Mouse (Mus musculus) embryonic facial prominence, embryonic 15.5 days (tissue): ENCODE data around the gene Ggact. TPM values are rescaled to one million over a fixed set of nuclear protein-coding genes. Genes with fewer than 3 reads are reported as not detected.

Experiments
- ATAC-seq: fragments of 200-750 bp; cut with Nextera tagmentation; 2 replicates; pipeline ENCODE4 v1.8.0; 2017; ENCODE audit warnings: low read depth, moderate TSS enrichment; ENCODE audit not compliant: insufficient number of reproducible peaks, low FRiP score, low TSS enrichment
- H3K27ac ChIP-seq: fragments of 300-500 bp; sonication (generic); replicated peaks from 2 replicates; pipeline ENCODE4 v1.5.1; 2015; ENCODE audit warnings: mild to moderate bottlenecking, inconsistent platforms
- H3K27me3 ChIP-seq: fragments of 300-500 bp; sonication (generic); 2 replicates; pipeline ENCODE4 v1.6.1; 2015; ENCODE audit warnings: inconsistent platforms
- H3K36me3 ChIP-seq: fragments of 300-500 bp; sonication (generic); 2 replicates; pipeline ENCODE4 v1.6.1; 2015; ENCODE audit warnings: mild to moderate bottlenecking, inconsistent platforms
- H3K4me1 ChIP-seq: fragments of 300-500 bp; sonication (generic); 2 replicates; pipeline ENCODE4 v1.6.1; 2015; ENCODE audit warnings: inconsistent platforms
- H3K4me2 ChIP-seq: fragments of 300-500 bp; sonication (generic); replicated peaks from 2 replicates; pipeline ENCODE4 v1.6.1; 2015; ENCODE audit warnings: mild to moderate bottlenecking, inconsistent platforms
- H3K4me3 ChIP-seq: fragments of 300-500 bp; sonication (generic); replicated peaks from 2 replicates; pipeline ENCODE4 v1.5.1; 2015; ENCODE audit warnings: mild to moderate bottlenecking, inconsistent platforms
- H3K9ac ChIP-seq: fragments of 300-500 bp; sonication (generic); 2 replicates; pipeline ENCODE4 v1.6.1; 2015; ENCODE audit warnings: inconsistent platforms
- H3K9me3 ChIP-seq: fragments of 300-500 bp; sonication (generic); replicated peaks from 2 replicates; pipeline ENCODE4 v1.6.1; 2016; ENCODE audit warnings: inconsistent platforms
- WGBS: fragments of 180-500 bp; shearing (Covaris S2); methylation state at CpG from one replicate; pipeline ENCODE4 v1.1.7; 2015; 5-methylcytosine and 5-hydroxymethylcytosine counted together
- polyA plus RNA-seq: library from polyadenylated mRNA; unstranded; fragments of >200 nt; fragmentation: Nextera tagmentation; extraction: Ambion mirVana; gene quantifications from 2 replicates; pipeline ENCODE4 v1.2.1, GENCODE M21; 2015

The Ggact gene
- polyA plus RNA-seq, 1 experiment from 2014 or later: 12.5 TPM

DNA sequence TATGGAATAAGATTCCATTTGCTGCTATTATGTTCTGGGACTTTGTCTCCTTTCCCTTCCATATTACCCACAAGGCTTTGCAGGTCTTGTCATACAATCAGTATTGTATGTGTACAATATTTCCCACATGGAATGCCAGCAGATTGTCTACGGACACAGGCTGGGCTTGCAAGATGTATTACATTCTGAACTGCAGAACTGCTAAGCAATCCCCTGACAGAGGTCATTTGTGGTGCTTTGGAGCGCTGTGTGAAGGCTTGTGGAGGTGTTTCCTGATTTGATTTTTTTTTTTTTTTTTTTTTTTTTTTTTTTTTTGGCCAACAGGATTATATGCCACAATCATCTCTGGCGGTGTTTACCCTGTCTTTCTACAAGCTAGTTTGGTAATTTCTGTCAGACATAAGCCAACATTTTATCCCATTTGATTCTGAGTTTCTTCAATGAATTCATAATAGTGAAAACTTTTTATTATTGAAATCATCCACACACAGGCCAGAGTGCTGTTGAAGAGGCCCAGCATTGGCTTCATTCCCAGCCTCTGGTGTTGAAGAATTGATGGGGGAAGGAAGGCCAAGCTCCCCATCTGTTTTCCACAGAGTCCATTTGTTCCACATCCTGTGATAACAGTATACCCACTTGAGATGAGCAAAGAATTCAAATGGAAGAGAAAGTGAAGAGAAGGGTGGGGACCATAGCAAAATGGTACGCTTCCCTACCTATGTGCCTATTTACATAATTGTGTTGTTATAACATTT, 45.8 kb downstream of the Ggact start:
- no peaks in the 10 kb centered on the region for H3K9me3 ChIP-seq
- no peaks in the 10 kb centered on the region for H3K36me3 ChIP-seq
- WGBS: 67% methylated on average over 4 of the region's 4 CpGs
- H3K4me3 ChIP-seq: no peak overlapping the region
- H3K4me2 ChIP-seq: no peak overlapping the region
- no peaks in the 10 kb centered on the region for H3K27me3 ChIP-seq
- no peak overlapping the region for H3K27ac ChIP-seq
- 0 out of 2 replicates have a peak, but pooled peaks cover 3% of the 10 kb centered on the region for H3K4me1 ChIP-seq
- H3K9ac ChIP-seq: no peak overlapping the region
- ATAC-seq: no peak; the same call in 1 of the 2 replicates

- Histone ChIP-seq H3K4me2 (no peak overlapping the region), H3K4me1 (no peaks in the 10 kb centered on the region), H3K27me3 (no peaks in the 10 kb centered on the region), H3K9ac (no peak overlapping the region), H3K9me3 (no peaks in the 10 kb centered on the region), H3K4me3 (no peak overlapping the region), H3K36me3 (no peaks in the 10 kb centered on the region), H3K27ac (no peak overlapping the region)
- ATAC-seq: no peak
- 89% methylated on average over 4 of the region's 4 CpGs for WGBS
Measured at GRCm38 (mm10) chr14:122865462-122866129, 48.0 kb downstream of the Ggact start.

DNA sequence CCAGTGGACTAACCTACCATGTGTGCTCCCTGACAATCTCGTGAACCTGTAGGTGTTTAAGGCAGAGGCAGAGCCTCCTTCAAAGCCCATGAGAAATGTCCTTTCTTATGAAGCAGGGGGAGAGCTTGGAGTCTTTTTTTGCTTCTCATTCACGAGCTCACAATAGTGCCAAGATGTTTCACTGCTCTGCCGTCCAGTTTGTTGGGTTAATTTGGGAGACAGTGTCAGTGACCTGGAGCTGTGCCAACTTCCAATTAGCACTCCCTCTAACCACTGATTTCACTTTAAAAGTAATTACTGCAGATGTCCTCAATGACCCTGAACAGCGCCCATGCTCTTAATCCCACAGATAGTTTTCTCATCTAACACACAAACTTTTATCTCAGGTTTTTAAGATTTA, 50.9 kb downstream of the Ggact start:
- no peak overlapping the region for H3K4me3 ChIP-seq
- H3K27ac ChIP-seq: no peak overlapping the region
- no peak for ATAC-seq
- no peaks in the 10 kb centered on the region for H3K27me3 ChIP-seq
- H3K36me3 ChIP-seq: no peaks in the 10 kb centered on the region
- no peaks in the 10 kb centered on the region for H3K9me3 ChIP-seq
- no peak overlapping the region for H3K4me2 ChIP-seq
- H3K9ac ChIP-seq: no peak overlapping the region
- 54% methylated on average over 4 of the region's 4 CpGs for WGBS
- no peaks in the 10 kb centered on the region for H3K4me1 ChIP-seq

DNA sequence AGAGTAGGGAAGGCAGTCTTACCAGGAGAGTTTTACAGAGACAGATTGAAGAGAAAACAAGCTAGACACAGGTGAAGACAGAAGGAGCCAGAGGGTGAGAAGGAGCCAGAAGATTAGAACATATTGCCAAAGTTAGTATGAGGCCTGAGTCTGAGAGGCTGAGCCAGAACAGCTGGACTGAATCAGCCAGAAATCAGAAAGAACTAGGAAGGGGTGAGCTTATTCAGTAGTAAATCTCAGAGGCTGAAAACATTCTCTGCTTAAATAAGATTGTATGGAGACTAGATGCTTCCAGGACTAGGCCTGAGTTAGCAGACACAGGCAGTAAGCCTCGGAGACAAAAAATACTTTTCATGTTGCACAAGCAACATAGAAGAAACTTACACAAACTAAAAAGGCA, 53.8 kb downstream of the Ggact start:
- 52% methylated on average over 1 of the region's 1 CpGs for WGBS
- no peak overlapping the region for H3K4me2 ChIP-seq

DNA sequence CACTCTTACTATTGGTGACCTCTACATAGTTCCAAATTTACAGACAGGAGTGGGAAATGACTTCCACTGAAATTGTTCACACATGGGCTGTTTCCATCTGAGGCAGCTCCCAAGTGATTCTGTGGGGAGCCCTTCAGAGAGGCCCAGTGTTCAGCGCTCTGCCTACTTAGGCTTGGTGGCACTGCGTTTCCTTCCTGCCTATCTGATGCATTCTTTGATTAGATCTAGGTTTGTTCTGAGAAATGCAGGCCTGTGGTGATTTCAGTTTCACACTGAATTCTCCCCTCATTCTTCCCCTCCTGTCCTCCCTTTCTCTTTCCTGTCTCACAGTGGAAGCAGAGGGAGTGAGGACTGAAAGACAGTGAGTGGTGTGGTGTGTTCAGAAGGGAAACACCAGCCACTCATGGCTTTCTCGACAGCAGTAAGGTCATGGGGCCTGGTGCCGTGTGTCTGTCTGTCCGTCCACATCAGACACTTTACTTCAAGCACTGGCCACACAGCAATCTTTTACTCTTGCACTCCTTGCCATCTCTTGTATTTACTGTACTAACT, 61.0 kb downstream of the Ggact start:
- Histone ChIP-seq H3K4me3 (no peak overlapping the region), H3K27ac (no peak overlapping the region), H3K9me3 (no peaks in the 10 kb centered on the region), H3K4me1 (no peaks in the 10 kb centered on the region), H3K36me3 (no peaks in the 10 kb centered on the region), H3K4me2 (no peak overlapping the region), H3K9ac (no peak overlapping the region), H3K27me3 (no peaks in the 10 kb centered on the region)
- ATAC-seq: no peak
- 79% methylated on average over 5 of the region's 5 CpGs for WGBS

More for the DNA sequence above, 53.8 kb downstream of the Ggact start:
- Histone ChIP-seq H3K27me3 (no peaks in the 10 kb centered on the region), H3K27ac (no peak overlapping the region), H3K9ac (no peak overlapping the region), H3K9me3 (no peaks in the 10 kb centered on the region), H3K36me3 (no peaks in the 10 kb centered on the region), H3K4me1 (no peaks in the 10 kb centered on the region), H3K4me3 (no peak overlapping the region)
- no peak for ATAC-seq

DNA sequence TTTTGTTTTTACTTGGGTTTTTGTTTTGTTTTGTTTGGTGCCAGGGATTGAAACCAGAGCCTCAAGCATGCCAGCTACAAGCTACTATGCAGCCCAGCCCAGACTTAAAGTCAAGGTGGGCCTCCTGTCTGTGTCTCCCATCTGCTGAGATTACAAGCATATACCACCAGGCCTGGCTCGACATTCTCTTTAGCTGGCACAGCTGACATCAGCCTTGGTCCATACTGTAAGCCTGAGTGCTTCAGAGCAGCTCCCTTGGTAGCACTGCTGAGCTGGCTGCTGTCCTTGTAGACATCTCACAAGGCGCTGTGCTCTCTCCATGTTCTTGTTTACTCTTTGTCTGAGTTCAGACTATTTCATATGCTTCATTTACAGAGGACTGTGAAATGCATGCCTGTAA, 76.5 kb downstream of the Ggact start:
- 53% methylated on average over 2 of the region's 2 CpGs for WGBS
- 0 out of 2 replicates have a peak, but pooled peaks have one; percentile 24 for ATAC-seq
- no peak overlapping the region for H3K4me3 ChIP-seq
- H3K9ac ChIP-seq: no peak overlapping the region
- H3K27ac ChIP-seq: no peak overlapping the region
- no peaks in the 10 kb centered on the region for H3K4me1 ChIP-seq
- no peak overlapping the region for H3K4me2 ChIP-seq
- no peaks in the 10 kb centered on the region for H3K27me3 ChIP-seq
- no peaks in the 10 kb centered on the region for H3K9me3 ChIP-seq
- no peaks in the 10 kb centered on the region for H3K36me3 ChIP-seq

- 22% methylated on average over 4 of the region's 4 CpGs for WGBS
- Histone ChIP-seq H3K4me1 (no peaks in the 10 kb centered on the region), H3K9me3 (no peaks in the 10 kb centered on the region), H3K4me3 (no peak overlapping the region), H3K9ac (no peak overlapping the region), H3K4me2 (no peak overlapping the region), H3K27me3 (no peaks in the 10 kb centered on the region), H3K27ac (no peak overlapping the region), H3K36me3 (no peaks in the 10 kb centered on the region)
- ATAC-seq: no peak
Measured at GRCm38 (mm10) chr14:122836221-122836620, 77.3 kb downstream of the Ggact start.

DNA sequence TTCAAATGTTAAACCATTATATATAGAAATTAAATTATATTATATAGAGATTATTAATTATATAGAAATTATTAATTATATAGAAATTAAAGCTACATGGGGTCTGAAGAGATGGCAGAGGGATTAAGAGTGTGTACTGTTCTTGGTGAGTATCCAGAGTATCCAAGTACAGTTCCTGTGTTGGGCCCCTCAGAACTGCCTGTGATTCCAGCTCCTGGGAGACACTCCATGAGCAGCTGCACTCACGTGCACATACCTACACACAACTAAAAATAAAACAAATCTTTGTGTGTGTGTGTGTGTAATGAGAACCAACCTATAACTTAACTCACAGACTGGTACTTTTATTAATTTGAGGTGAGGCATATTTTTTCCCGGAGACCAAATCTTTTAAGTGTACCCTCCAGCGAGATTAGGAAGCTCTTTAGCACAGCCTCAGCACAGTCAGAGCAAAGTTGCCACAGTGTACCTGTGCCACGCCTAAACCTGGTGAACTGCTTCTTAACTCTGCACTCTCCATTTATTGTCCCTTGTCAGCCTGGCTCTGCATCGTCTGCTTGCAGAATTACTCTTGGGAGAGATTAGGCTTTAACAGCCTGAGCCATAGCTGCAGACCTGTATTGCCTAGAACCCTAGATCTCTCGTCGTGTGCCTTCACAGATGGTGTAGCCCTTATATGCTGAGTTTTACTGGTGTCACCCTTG, 77.9 kb downstream of the Ggact start:
- no peak for ATAC-seq
- WGBS: 44% methylated on average over 7 of the region's 7 CpGs
- H3K27me3 ChIP-seq: no peaks in the 10 kb centered on the region

DNA sequence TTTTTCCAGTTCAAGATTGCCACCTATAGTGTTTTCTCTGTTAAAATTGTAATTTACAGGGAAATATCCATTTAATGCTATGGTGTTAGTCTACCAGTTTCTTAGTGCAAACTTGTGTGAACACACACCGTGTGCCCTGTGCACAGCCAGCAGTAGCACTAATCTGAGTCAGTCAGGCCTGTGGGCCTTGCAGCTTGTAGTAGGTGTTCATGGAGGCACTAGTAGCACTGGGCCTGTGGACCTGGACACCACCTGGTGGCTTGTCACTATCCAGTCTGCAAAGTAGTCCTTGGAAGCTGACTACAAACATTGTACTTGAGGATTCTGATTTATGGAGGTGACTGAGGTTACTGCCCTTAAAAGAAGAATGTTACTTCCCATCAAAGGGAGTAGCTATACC, 78.8 kb downstream of the Ggact start:
- no peaks in the 10 kb centered on the region for H3K27me3 ChIP-seq
- WGBS: 88% methylated on average over 1 of the region's 1 CpGs

More for the DNA sequence above, 77.9 kb downstream of the Ggact start:
- Histone ChIP-seq H3K4me1 (no peaks in the 10 kb centered on the region), H3K36me3 (no peaks in the 10 kb centered on the region), H3K4me2 (no peak overlapping the region), H3K9ac (no peak overlapping the region), H3K4me3 (no peak overlapping the region), H3K9me3 (no peaks in the 10 kb centered on the region), H3K27ac (no peak overlapping the region)

GRCm38 (mm10) chr14:122833666-122834065, 79.9 kb downstream of the Ggact start:
- no peaks in the 10 kb centered on the region for H3K4me1 ChIP-seq
- WGBS: 86% methylated on average over 3 of the region's 3 CpGs
- H3K36me3 ChIP-seq: no peaks in the 10 kb centered on the region
- no peak overlapping the region for H3K9ac ChIP-seq
- no peaks in the 10 kb centered on the region for H3K9me3 ChIP-seq
- no peak overlapping the region for H3K4me3 ChIP-seq
- ATAC-seq: no peak
- no peak overlapping the region for H3K4me2 ChIP-seq
- H3K27ac ChIP-seq: no peak overlapping the region
- H3K27me3 ChIP-seq: no peaks in the 10 kb centered on the region

More for the DNA sequence above, 78.8 kb downstream of the Ggact start:
- Histone ChIP-seq H3K4me3 (no peak overlapping the region), H3K9ac (no peak overlapping the region), H3K4me1 (no peaks in the 10 kb centered on the region), H3K36me3 (no peaks in the 10 kb centered on the region), H3K27ac (no peak overlapping the region), H3K9me3 (no peaks in the 10 kb centered on the region), H3K4me2 (no peak overlapping the region)
- ATAC-seq: no peak

GRCm38 (mm10) chr14:122830433-122830832, 83.1 kb downstream of the Ggact start:
- Histone ChIP-seq H3K27ac (no peak overlapping the region), H3K36me3 (no peaks in the 10 kb centered on the region), H3K4me3 (no peak overlapping the region), H3K9me3 (no peaks in the 10 kb centered on the region), H3K4me1 (no peaks in the 10 kb centered on the region), H3K9ac (no peak overlapping the region), H3K27me3 (no peaks in the 10 kb centered on the region), H3K4me2 (no peak overlapping the region)
- ATAC-seq: no peak
- WGBS: 92% methylated on average over 1 of the region's 1 CpGs
